Mouse (Mus musculus): ENCODE results near the gene Clasp1.

Gene Clasp1

DNA sequence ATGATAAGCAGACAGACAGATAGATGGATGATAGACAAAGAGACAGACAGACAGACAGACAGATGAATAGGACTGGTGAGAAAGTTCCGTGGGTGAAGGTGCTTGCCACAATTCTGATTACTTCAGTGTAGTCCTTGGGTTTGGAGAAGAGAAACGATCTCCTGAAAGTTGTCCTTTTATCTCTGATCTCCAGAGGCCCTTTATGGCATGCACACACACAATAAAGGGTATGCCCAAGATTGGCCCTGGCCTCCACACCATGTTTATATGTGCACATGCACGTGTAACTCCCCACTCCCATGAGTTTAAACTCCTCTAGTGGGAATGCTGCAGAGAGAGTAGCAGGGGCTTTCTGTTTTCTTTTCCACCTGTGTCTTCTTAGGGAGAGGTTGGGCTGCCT is 14.6 kb downstream of the Clasp1 start:
- DNase-seq: no peak

DNA sequence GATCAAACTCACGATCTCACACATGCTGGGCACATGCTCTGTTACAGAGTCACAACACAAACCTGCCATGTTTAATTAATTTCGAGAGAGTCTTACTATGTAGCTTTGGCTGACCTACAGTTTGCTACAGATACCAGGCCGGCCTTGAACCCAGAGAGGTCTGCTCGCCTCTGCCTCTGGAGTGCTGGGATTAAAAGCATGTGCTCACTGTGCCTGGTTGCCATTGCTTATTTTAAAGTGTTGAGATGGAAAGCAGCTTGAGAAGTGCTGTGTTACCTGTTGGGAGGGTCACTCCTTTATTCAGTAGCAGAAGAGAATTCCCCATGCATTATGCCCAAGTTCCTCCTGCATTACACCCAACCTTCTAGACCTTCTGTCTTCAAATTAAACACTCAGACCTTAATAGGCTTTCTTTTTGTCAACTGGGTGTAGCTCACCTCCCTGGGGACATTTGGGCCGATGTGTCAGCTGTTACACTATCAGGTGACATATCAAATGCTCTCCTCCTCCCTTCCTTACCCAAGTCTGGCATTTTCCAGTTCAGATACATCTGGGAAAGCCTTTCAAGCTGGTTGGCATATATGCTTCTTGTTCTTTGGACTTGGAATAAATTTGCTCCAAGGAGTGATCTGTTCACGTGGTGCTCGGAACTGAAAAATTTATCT is 18.9 kb downstream of the Clasp1 start:
- no peak for DNase-seq

- DNase-seq: no peak
Measured at GRCm38 (mm10) chr1:118409249-118409648, 20.4 kb downstream of the Clasp1 start.

DNA sequence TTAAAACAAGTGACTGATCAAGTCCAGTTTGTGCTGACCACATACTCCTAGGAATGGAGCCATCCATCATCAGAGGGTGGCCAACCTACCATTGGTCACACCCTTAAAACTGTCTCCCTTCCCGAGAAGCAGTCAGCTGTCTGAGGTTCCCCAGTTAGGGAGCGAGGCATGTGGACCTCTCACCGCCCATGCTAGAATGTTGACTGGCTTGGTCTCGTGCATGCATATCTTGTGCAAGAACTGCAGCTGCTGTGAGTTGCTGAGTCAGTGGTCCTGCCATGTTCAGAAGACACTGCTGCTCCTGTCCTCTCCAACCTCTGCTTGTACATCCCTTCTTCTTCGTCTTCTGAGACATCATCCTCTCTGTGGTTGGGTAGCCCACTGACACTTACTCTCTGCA is 22.0 kb downstream of the Clasp1 start:
- no peak for DNase-seq

- DNase-seq: no peak
Measured at GRCm38 (mm10) chr1:118413169-118413568, 24.3 kb downstream of the Clasp1 start.

DNA sequence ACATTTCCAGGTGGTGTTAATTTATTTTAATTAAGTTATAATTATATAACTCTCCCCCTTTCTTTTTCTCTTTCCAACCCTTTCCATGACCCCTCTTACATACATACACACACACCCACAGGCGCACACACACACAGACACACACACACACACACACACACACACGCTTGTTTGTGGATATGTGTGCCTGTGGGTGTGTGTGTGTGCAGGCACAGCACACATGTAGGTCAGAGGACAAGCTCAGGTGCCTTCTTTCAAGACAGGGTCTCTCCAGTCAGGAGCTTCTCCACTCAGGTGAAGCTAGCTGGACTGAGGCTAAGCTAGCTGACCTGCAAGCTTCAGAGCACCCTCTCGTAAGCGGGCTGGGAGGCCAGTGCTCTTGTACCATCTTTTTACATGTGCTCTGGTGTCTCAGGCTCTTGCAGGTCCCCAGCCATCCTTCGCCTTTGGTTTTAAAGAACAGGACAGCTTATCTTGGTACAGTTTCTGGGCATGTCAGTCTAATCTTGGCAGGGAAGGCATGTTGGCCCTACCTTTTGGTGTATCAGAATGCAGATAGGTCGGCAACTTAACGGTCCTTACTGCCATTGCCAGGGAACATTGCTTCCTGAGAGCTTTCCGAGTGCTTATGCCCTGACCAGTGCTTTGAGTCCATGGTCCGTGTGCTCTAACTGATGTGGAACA is 28.3 kb downstream of the Clasp1 start:
- no peak for DNase-seq

DNA sequence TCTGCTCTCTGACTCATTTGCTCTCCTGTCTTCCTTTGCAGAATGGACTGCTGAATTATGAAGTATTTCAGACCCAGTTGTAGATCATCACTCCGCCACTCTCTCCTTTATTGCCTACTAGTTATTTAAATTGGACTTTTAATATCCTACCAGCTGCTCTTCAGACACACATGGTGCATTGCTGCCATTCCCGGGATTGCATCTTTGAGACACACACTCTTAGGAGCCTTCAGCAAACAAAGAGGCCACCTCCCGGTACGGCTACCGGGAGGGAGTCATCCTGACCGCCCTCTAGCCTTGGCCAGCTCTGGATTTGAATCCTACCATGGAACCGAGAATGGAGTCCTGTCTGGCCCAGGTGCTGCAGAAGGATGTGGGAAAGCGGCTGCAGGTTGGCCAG is 30.5 kb downstream of the Clasp1 start:
- DNase-seq: no peak

DNA sequence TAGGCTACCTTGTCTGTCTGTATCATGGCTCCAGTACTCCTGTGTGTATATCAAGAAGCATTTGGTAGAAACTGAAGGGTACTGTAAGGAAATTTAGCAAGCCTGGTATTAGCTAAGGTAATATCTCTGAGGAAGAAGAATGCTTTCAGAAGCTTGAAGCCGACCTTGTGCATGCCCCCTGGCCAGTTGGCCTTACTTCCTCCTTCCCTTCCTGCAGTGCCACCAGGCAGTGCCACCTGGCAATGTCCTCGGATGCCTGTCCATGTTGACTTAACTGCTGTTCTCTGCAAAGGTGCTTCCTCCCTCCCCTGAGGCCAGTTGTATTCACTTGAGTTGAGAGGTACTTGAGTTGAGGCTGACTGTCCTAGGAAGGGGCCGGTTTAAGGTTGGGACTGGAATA is 32.3 kb downstream of the Clasp1 start:
- no peak for DNase-seq

GRCm38 (mm10) chr1:118422812-118423211 is 34.0 kb downstream of the Clasp1 start:
- no peak for DNase-seq

DNA sequence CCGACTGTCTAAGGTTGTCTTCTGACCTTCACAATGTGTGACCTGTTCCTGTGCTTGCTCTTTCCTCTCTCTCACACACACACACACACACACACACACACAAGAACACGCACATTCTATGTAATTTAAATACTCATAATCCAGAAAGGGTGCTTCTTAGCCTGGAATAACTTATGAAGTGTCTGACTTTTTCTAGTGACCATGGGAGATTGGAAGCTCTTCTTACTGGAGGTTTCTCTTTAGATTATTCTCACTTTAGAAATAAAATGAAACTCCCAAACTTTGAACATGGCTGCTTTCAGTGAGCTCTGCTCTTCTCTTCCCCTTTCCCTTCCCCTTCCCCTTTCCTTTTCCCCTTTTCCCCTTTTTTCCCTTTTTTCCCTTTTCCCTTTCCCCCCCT is 37.1 kb downstream of the Clasp1 start:
- DNase-seq: no peak

GRCm38 (mm10) chr1:118428354-118429084 is 39.7 kb downstream of the Clasp1 start:
- no peak for DNase-seq

DNA sequence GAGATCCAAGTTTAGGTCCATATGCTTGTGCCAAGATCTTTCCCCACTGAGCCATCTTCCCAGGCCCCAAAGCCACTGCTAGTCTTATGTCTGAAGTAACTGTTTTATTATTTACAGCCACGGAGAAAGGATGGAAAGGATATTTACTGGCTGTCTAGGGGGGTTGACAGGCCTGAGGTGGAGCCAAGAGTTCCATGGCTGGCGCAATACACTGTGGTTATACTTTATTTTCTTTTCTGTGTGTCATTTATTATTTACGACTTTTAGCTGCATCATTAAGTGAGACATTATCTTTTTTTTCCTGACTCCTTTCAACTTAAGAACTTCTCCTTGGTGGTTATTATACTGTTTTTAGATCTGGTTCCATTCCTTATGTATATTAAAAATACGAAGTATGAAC is 42.7 kb downstream of the Clasp1 start:
- DNase-seq: no peak

- no peak for DNase-seq
Measured at GRCm38 (mm10) chr1:118435001-118435473, 46.2 kb downstream of the Clasp1 start.

- no peak for DNase-seq
Measured at GRCm38 (mm10) chr1:118437856-118438255, 49.0 kb downstream of the Clasp1 start.

DNA sequence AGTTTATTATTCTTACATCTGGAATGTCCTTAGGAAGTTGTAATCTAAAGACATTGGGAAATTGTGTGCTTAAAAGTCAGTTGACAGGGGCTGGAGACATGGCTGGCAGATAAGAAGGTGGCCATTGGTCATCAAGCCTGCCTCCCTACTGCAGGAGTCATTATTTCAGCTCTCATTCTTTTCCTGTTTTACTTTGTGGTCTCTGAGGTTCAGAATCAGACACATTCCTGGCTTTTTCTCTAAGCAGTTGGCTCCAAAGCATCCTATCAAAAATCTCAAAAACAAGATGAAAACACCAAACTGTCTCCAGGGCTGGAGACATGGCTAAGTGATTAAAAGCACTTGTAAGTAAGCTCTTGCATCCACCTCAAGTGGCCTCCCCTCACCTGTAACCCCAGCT is 49.5 kb downstream of the Clasp1 start:
- DNase-seq: no peak

- DNase-seq: no peak
Measured at GRCm38 (mm10) chr1:118440547-118440946, 51.7 kb downstream of the Clasp1 start.

GRCm38 (mm10) chr1:118444420-118444819 is 55.6 kb downstream of the Clasp1 start:
- DNase-seq: no peak

DNA sequence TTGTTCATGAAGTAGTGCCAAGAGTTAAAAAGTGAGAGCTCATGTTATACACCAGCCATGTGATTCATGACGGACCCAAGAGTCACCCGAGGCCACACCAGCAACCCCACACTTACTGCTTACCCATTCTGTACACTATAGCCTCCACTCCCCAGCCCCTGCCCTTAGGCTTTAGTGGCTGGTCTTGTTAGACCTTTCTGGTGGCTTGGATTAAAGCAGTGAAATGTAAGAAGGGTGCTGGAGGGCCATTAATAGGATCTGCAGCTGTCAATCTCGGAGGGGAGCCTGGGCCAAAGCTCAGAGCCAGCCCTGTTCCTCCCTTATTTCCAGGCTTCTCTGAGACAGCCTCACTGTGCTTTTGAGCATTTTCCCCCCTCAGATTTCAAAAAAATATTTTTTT is 56.1 kb downstream of the Clasp1 start:
- DNase-seq: no peak

- no peak for DNase-seq
Measured at GRCm38 (mm10) chr1:118445441-118445840, 56.6 kb downstream of the Clasp1 start.

GRCm38 (mm10) chr1:118446006-118446405 is 57.1 kb downstream of the Clasp1 start:
- no peak for DNase-seq

GRCm38 (mm10) chr1:118447131-118447530 is 58.3 kb downstream of the Clasp1 start:
- DNase-seq: no peak

GRCm38 (mm10) chr1:118448214-118448613 is 59.4 kb downstream of the Clasp1 start:
- DNase-seq: no peak

GRCm38 (mm10) chr1:118450891-118451450 is 62.1 kb downstream of the Clasp1 start:
- no peak for DNase-seq

DNA sequence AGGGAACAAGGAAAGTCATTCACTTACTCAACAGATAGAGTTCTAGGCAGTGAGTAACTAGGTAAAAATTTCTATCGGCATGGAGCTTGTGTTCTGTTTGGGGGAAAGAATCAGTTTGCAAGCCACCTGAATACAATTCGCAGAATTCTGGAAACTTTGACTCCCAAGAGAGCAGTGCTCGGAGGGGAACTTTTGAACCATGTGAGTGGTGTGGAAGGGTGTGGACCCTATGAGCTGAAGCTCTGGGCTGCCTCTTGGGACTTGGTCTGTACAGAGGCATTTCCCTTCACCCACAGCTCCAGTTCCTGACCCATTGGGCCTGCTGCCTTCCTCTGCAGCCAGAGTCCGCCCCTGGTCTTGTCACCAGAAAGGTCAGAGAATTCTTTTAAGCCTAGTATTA is 64.7 kb downstream of the Clasp1 start:
- DNase-seq: peak; percentile 26

All from kidney, postnatal 14 days (tissue).